Mouse (Mus musculus): ENCODE data around the gene Pacrg. TPM values are rescaled to one million over a fixed set of nuclear protein-coding genes. Genes with fewer than 3 reads are reported as not detected.

Pacrg gene
- total and polyA plus RNA-seq, 3 experiments = not detected

DNA sequence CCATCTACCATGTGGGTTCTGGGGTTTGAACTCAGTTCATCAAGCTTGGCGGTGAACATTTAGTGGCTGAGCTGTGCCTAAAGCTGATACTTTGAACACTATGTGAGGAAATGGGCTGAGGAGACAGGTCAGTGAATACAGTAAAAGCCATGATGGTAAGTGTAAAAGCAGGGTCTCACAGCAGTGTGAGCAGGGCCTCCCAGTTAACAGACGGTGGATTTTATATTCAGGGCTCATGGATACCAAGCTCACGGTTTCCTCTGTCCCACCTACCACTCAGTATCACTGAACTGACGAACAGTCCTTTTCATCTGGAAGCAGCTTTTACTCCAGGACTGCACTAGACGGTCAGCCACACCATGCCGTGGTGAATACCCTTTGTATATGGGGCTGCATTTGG, 205.1 kb downstream of the Pacrg start:
- no peak overlapping the region for H3K4me3 ChIP-seq (ENCODE audit: control insufficient read depth in 1 of 2, insufficient read depth in 1 of 2, low read depth in 2 of 2, low read length in 2 of 2)
- DNase-seq (ENCODE audit: low read depth, low spot score) = no peak
- H3K36me3 ChIP-seq (ENCODE audit: control insufficient read depth in 1 of 2, insufficient read depth in 2 of 2, low read length in 2 of 2) = no peaks in the 10 kb centered on the region
- H3K4me1 ChIP-seq (ENCODE audit: control insufficient read depth in 1 of 2, insufficient read depth in 2 of 2, low read length in 2 of 2) = no peaks in the 10 kb centered on the region
- H3K79me2 ChIP-seq (ENCODE audit: control insufficient read depth, insufficient read depth, low read length, poor library complexity) = no peaks in the 10 kb centered on the region
- H3K27ac ChIP-seq (ENCODE audit: control insufficient read depth, low read depth, low read length) = no peak overlapping the region
- H3K9me3 ChIP-seq (replicated peaks; ENCODE audit: insufficient read depth, low read length) = no peaks in the 10 kb centered on the region
- H3K27me3 ChIP-seq (ENCODE audit: control insufficient read depth in 1 of 2, insufficient read depth in 2 of 2, low read length in 2 of 2) = no peaks in the 10 kb centered on the region
- TF ChIP-seq MEF2A (IDR thresholded peaks at IDR 0.05; ENCODE audit: extremely low read depth, insufficient replicate concordance, low read depth, low read length, poor library complexity, severe bottlenecking) (no peak), KAT2A (conservative IDR thresholded peaks at IDR 0.05; ENCODE audit: low read depth, low read length) (no peak), MXI1 (IDR thresholded peaks at IDR 0.05; ENCODE audit: low read depth, low read length) (no peak)
- no peak overlapping the region for H3K9ac ChIP-seq (ENCODE audit: control insufficient read depth, low read depth, low read length, poor library complexity, severe bottlenecking)

DNA sequence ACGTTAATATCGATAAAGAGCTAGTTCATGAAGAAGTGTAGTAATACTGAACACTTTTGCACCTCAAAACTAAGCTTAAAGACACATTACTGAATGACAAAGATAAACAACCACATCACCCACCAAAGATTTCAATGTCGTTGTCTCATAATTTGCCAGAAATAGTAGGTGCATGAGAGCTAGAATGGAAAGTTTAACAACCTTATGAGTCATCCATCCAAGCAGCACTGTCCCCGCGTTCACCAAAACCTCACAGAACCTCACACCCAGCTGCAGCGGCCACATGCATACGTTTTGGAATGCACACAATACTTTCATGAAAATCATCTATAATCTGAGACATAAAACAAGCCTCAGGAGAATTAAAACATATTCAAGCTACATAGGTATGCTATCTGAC, 206.3 kb downstream of the Pacrg start:
- TF ChIP-seq GATA1 (IDR thresholded peaks at IDR 0.05; ENCODE audit: low read depth, low read length) (no peak), SIN3A (IDR thresholded peaks at IDR 0.05; ENCODE audit: low read length) (no peak), MAZ (IDR thresholded peaks at IDR 0.05; ENCODE audit: low read depth, low read length) (no peak), MYC (IDR thresholded peaks at IDR 0.05; ENCODE audit: low read depth, low read length) (no peak), RCOR1 (IDR thresholded peaks at IDR 0.05; ENCODE audit: low read depth, low read length) (no peak), POLR2AphosphoS5 (IDR thresholded peaks at IDR 0.05; ENCODE audit: borderline replicate concordance, low read depth, low read length) (no peak), MXI1 (IDR thresholded peaks at IDR 0.05; ENCODE audit: low read depth, low read length) (no peak), MYB (IDR thresholded peaks at IDR 0.05; ENCODE audit: low read depth, low read length) (no peak), USF1 (IDR thresholded peaks at IDR 0.05; ENCODE audit: low read depth, low read length) (no peak), POLR2A (IDR thresholded peaks at IDR 0.05; ENCODE audit: control insufficient read depth in 1 of 2, insufficient read depth in 1 of 2, low read depth in 1 of 2, low read length in 2 of 2, poor library complexity in 1 of 2) (no peak), ELF1 (IDR thresholded peaks at IDR 0.05; ENCODE audit: low read depth, low read length) (no peak), GABPA (IDR thresholded peaks at IDR 0.05; ENCODE audit: low read depth, low read length) (no peak), E2F4 (IDR thresholded peaks at IDR 0.05; ENCODE audit: borderline replicate concordance, low read depth, low read length) (no peak), USF2 (IDR thresholded peaks at IDR 0.05; ENCODE audit: borderline replicate concordance in 1 of 2, insufficient read depth in 1 of 2, low read depth in 1 of 2, low read length in 2 of 2) (no peak), ZMIZ1 (IDR thresholded peaks at IDR 0.05; ENCODE audit: low read depth, low read length) (no peak), NELFE (IDR thresholded peaks at IDR 0.05; ENCODE audit: low read depth, low read length) (no peak), TBP (IDR thresholded peaks at IDR 0.05; ENCODE audit: low read depth, low read length) (no peak), TCF12 (IDR thresholded peaks at IDR 0.05; ENCODE audit: low read depth, low read length) (no peak), CTCF (IDR thresholded peaks at IDR 0.05 in 2 of 3, conservative IDR thresholded peaks at IDR 0.05 in 1 of 3; ENCODE audit: control insufficient read depth in 1 of 3, insufficient read depth in 1 of 3, low read depth in 2 of 3, low read length in 3 of 3, poor library complexity in 1 of 3, severe bottlenecking in 1 of 3) (no peak)
- Histone ChIP-seq H3K79me2 (ENCODE audit: control insufficient read depth, insufficient read depth, low read length, poor library complexity) (no peaks in the 10 kb centered on the region), H3K9ac (ENCODE audit: control insufficient read depth, low read depth, low read length, poor library complexity, severe bottlenecking) (no peak overlapping the region), H3K36me3 (ENCODE audit: control insufficient read depth in 1 of 2, insufficient read depth in 2 of 2, low read length in 2 of 2) (no peaks in the 10 kb centered on the region), H3K9me3 (replicated peaks; ENCODE audit: insufficient read depth, low read length) (no peaks in the 10 kb centered on the region), H3K27me3 (ENCODE audit: control insufficient read depth in 1 of 2, insufficient read depth in 2 of 2, low read length in 2 of 2) (no peaks in the 10 kb centered on the region), H3K4me1 (ENCODE audit: control insufficient read depth in 1 of 2, insufficient read depth in 2 of 2, low read length in 2 of 2) (no peaks in the 10 kb centered on the region), H3K4me3 (ENCODE audit: control insufficient read depth in 1 of 2, insufficient read depth in 1 of 2, low read depth in 2 of 2, low read length in 2 of 2) (no peak overlapping the region), H3K27ac (ENCODE audit: control insufficient read depth, low read depth, low read length) (no peak overlapping the region)
- no peak for DNase-seq (ENCODE audit: low read depth, low spot score)

Measured in MEL (cell line).